Mouse (Mus musculus) activated CD4-positive, CD25-positive, alpha-beta regulatory T cell, adult 9 weeks (primary cell): ENCODE data around the gene Aunip. TPM values are rescaled to one million over a fixed set of nuclear protein-coding genes. Genes with fewer than 3 reads are reported as not detected.

Experiments
- polyA plus RNA-seq: library from polyadenylated mRNA; unstranded; fragments of 100-300 nt; shearing (Covaris generic); gene quantifications from one replicate; pipeline ENCODE4 v1.2.1, GENCODE M21; 2017

Gene Aunip
- 2.1 TPM for polyA plus RNA-seq

GRCm38 (mm10) chr4:134510845-134511411, at the start of gene Aunip:
Gene Aunip, plus strand, starts transcription at chr4:134510999.

GRCm38 (mm10) chr4:134468215-134468575, 42.6 kb upstream of the Aunip start, which contains the start of gene Stmn1:
Gene Stmn1, plus strand, starts transcription at chr4:134468320.

GRCm38 (mm10) chr4:134496595-134497210, 14.1 kb upstream of the Aunip start, which contains the start of gene Paqr7:
Gene Paqr7, plus strand, starts transcription at chr4:134496697.

GRCm38 (mm10) chr4:134534932-134535786, 24.4 kb downstream of the Aunip start, which contains the start of gene Mtfr1l:
Gene Mtfr1l, minus strand, starts transcription at chr4:134535387.

GRCm38 (mm10) chr4:134551494-134552316, 40.9 kb downstream of the Aunip start, which contains the start of gene Selenon:
Gene Selenon, minus strand, starts transcription at chr4:134552166.

Other genes starting within 250 kb of the Aunip start
- gene Pdik1l, start 223.1 kb upstream of the Aunip start, polyA plus RNA-seq, result 23.7 TPM
- gene Trim63, start 195.9 kb upstream of the Aunip start, polyA plus RNA-seq, result not detected
- gene Slc30a2, start 167.8 kb upstream of the Aunip start, polyA plus RNA-seq, result 0.51 TPM
- gene Extl1, start 127.1 kb upstream of the Aunip start, polyA plus RNA-seq, result 1.0 TPM
- 2.3 TPM for gene Pafah2, start 114.7 kb upstream of the Aunip start, polyA plus RNA-seq
- 107 TPM for gene Stmn1, start 42.7 kb upstream of the Aunip start, polyA plus RNA-seq
- gene Paqr7, start 14.3 kb upstream of the Aunip start, polyA plus RNA-seq, result 25.8 TPM
- 95.3 TPM for gene Mtfr1l, start 24.4 kb downstream of the Aunip start, polyA plus RNA-seq
- 1.7 TPM for gene Selenon, start 41.2 kb downstream of the Aunip start, polyA plus RNA-seq
- gene Man1c1, start 193.3 kb downstream of the Aunip start, polyA plus RNA-seq, result 1.1 TPM